Mouse (Mus musculus) intestine, postnatal 0 days (tissue): ENCODE measurements around the gene Man2a2. TPM values are rescaled to one million over a fixed set of nuclear protein-coding genes. Genes with fewer than 3 reads are reported as not detected.
A peak's percentile ranks its signal among the peaks of the same experiment; 100 is the strongest.

Source experiments
- ATAC-seq: fragments of 200-750 bp; cut with Nextera tagmentation; 2 replicates; pipeline ENCODE4 v1.8.0; 2017; ENCODE audit warnings: mild to moderate bottlenecking, moderate TSS enrichment, moderate library complexity
- H3K27ac ChIP-seq: fragments of 300-500 bp; sonication (generic); 2 replicates; pipeline ENCODE4 v1.5.1; 2014; ENCODE audit warnings: mild to moderate bottlenecking, low read depth, low read length, moderate library complexity
- H3K27me3 ChIP-seq: fragments of 300-500 bp; sonication (generic); replicated peaks from 2 replicates; pipeline ENCODE4 v1.6.1; 2014; ENCODE audit warnings: low read length, mixed read lengths; ENCODE audit not compliant: control insufficient read depth, insufficient read depth
- H3K36me3 ChIP-seq: fragments of 300-500 bp; sonication (generic); 2 replicates; pipeline ENCODE4 v1.6.1; 2014; ENCODE audit warnings: mild to moderate bottlenecking, moderate library complexity; ENCODE audit not compliant: control insufficient read depth, insufficient read depth
- H3K4me1 ChIP-seq: fragments of 300-500 bp; sonication (generic); replicated peaks from 2 replicates; pipeline ENCODE4 v1.6.1; 2014; ENCODE audit warnings: antibody characterized with exemption, low read length, mixed read lengths; ENCODE audit not compliant: control insufficient read depth, insufficient read depth
- H3K4me2 ChIP-seq: fragments of 300-500 bp; sonication (generic); replicated peaks from 2 replicates; pipeline ENCODE4 v1.6.1; 2014; ENCODE audit warnings: low read depth, mild to moderate bottlenecking, moderate library complexity
- H3K4me3 ChIP-seq: fragments of 300-500 bp; sonication (generic); 2 replicates; pipeline ENCODE4 v1.5.1; 2014; ENCODE audit warnings: low read depth, low read length
- H3K9ac ChIP-seq: fragments of 300-500 bp; sonication (generic); 2 replicates; pipeline ENCODE4 v1.6.1; 2014; ENCODE audit warnings: mild to moderate bottlenecking, low read depth, low read length
- H3K9me3 ChIP-seq: fragments of 300-500 bp; sonication (generic); 2 replicates; pipeline ENCODE4 v1.6.1; 2016; ENCODE audit warnings: mixed run types; ENCODE audit not compliant: control insufficient read depth
- CTCF ChIP-seq: sonication (generic); IDR thresholded peaks from 2 replicates; pipeline ENCODE4 v1.5.1; 2016; ENCODE audit warnings: low read depth, mild to moderate bottlenecking, control low read depth, antibody characterized with exemption, moderate library complexity
- WGBS: fragments of 180-500 bp; shearing (Covaris S2); extraction: QIAGEN DNeasy Blood & Tissue Kit; methylation state at CpG from one replicate; pipeline ENCODE4 v1.1.7; 2014; 5-methylcytosine and 5-hydroxymethylcytosine counted together
- polyA plus RNA-seq: library from polyadenylated mRNA; unstranded; fragments of >200 nt; fragmentation: Nextera tagmentation; extraction: Ambion mirVana; gene quantifications from 2 replicates; pipeline ENCODE4 v1.2.1, GENCODE M21; 2015

The Man2a2 gene
- polyA plus RNA-seq, 1 experiment from 2014 or later, result 4.8 TPM

DNA sequence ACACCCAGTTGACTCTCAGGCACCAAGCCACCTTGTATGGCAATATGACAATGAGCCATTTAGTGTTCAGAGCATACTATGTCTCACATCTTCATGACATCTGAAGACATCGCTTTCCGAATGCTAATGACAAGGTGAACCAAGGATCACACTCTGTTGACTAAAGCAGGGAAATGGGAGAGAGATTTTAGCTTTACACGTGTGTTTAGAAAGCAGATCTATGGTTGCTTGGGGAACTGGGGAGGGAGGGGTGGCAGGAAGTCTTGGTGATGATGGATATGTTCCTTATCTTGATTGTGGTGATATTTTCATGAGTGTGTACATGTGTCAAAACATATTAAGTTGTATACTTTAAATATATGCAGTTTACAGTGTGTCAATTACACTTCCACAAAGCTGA is 35.0 kb upstream of the Man2a2 start:
- H3K9ac ChIP-seq, result no peak overlapping the region
- no peak overlapping the region for H3K4me3 ChIP-seq
- no peaks in the 10 kb centered on the region for H3K9me3 ChIP-seq
- no peak overlapping the region for H3K27ac ChIP-seq
- H3K4me2 ChIP-seq, result no peak overlapping the region
- TF ChIP-seq CTCF, result no peak
- 87% methylated on average over 3 of the region's 3 CpGs for WGBS
- no peaks in the 10 kb centered on the region for H3K27me3 ChIP-seq
- H3K4me1 ChIP-seq, result peaks cover 2% of the 10 kb centered on the region; the same call in 1 of the 2 replicates
- ATAC-seq, result no peak
- no peaks in the 10 kb centered on the region for H3K36me3 ChIP-seq

DNA sequence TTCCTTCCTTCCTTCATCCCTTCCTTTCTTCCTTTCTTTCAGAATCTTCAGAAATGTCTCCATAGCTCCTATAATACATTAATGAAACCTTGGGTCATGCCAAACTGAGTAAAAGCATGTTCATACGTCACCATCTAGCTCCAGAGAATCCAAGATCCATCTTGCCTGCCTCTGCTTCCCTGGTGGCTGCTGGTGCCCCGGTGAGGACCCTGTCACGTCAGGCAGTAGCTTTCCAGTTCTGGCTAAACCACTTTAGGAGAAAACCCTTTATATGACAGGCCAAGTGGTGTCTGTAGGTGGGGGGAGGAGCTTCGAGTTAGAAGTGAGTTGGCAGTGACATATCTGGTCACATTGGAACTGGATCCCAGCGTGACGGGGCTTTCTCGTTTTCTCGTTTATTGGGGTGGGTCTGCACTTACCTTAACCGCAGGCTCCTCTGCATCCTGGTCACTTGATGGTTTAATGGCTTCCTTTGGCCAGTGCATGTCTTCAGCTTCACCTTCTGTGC is 34.1 kb upstream of the Man2a2 start, which contains the start of gene Furin:
Gene Furin (minus strand): TSS at position 249 of the 508 bp plus-strand sequence.
- no peak for TF ChIP-seq CTCF
- WGBS, result 65% methylated on average over 9 of the region's 9 CpGs

DNA sequence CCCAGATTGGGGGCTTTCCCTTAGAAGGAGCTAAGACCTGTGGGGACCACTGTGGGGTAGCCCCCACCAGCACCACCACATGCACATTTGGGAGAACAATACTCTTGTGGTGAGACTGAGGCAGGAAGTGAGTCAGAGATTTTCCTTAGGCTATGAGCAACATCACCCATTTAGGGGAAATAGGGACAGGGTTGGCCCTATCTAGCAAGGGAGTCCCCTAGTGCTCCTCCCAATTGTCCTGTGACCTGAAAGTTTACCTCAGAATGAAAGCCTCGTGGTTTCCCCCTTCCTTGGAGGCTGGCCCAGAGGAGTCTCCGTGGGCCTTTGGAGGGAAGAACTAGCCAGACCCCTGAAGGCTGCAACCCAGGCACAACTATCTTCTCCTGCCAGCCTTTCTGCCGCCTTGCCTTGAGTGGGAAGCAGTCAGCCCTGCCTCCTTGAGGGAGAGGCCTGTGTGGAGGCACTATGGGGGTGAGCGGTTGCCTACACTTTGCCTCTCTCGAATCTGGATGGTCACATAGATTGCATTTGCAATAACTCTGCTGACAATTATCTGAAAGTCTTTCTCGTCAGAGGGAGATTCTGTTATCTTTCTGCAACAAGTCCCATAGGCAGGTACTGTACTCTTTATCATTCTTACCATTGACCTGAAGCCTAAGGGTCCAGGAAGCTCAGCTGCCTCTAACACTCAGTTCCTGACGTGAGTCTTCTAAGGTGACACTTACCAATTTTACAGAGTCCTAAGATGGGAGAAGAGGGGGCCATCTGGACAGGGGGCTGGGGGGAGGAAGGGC is 33.1 kb upstream of the Man2a2 start:
- Histone ChIP-seq H3K27ac (no peak overlapping the region), H3K9me3 (no peaks in the 10 kb centered on the region), H3K4me1 (peaks cover 5% of the 10 kb centered on the region; the same call in 1 of the 2 replicates), H3K36me3 (no peaks in the 10 kb centered on the region), H3K4me2 (no peak overlapping the region), H3K9ac (no peak overlapping the region), H3K4me3 (no peak overlapping the region), H3K27me3 (no peaks in the 10 kb centered on the region)
- ATAC-seq, result no peak
- no peak for TF ChIP-seq CTCF
- WGBS, result 48% methylated on average over 7 of the region's 7 CpGs

More for the DNA sequence above, 34.1 kb upstream of the Man2a2 start, which contains the start of gene Furin:
- Histone ChIP-seq H3K4me2 (no peak within 1 kb of the TSS), H3K27ac (no peak within 1 kb of the TSS), H3K36me3 (no peaks in the 10 kb centered on the region), H3K27me3 (no peaks in the 10 kb centered on the region), H3K9me3 (no peaks in the 10 kb centered on the region), H3K4me3 (no peak within 1 kb of the TSS), H3K9ac (no peak within 1 kb of the TSS), H3K4me1 (peaks cover 5% of the 10 kb centered on the region; the same call in 1 of the 2 replicates)
- ATAC-seq, result no peak

DNA sequence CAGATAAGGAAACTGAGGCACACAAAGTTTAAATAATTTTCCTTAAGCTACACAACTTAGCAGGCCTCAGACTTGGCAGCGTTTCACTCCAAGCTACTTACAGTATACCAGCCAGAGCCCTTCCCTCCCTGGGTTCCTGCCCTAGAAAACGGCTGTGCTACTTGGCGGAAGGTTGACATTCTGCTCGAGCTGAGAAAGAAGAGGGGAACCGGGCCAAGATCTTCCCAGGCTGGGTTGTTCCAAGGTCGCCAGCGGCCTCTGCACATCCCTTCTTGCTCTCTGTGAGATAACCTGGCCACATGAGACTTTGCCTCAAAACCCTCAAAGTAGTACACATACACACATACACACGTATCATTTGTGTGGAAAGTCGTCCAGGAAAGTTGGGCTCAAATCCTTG is 32.4 kb upstream of the Man2a2 start:
- 0 out of 2 replicates have a peak overlapping the region, but pooled peaks have one; percentile 99 for H3K27ac ChIP-seq
- no peaks in the 10 kb centered on the region for H3K36me3 ChIP-seq
- TF ChIP-seq CTCF, result no peak
- H3K9me3 ChIP-seq, result no peaks in the 10 kb centered on the region
- H3K9ac ChIP-seq, result peak overlapping the region; percentile 100; the same call in 1 of the 2 replicates
- peak overlapping the region; percentile 90; the same call in 1 of the 2 replicates for H3K4me3 ChIP-seq
- peaks cover 5% of the 10 kb centered on the region; the same call in 1 of the 2 replicates for H3K4me1 ChIP-seq
- WGBS, result 46% methylated on average over 9 of the region's 9 CpGs
- ATAC-seq, result no peak
- H3K27me3 ChIP-seq, result no peaks in the 10 kb centered on the region
- H3K4me2 ChIP-seq, result peak overlapping the region; percentile 89; the same call in 1 of the 2 replicates

DNA sequence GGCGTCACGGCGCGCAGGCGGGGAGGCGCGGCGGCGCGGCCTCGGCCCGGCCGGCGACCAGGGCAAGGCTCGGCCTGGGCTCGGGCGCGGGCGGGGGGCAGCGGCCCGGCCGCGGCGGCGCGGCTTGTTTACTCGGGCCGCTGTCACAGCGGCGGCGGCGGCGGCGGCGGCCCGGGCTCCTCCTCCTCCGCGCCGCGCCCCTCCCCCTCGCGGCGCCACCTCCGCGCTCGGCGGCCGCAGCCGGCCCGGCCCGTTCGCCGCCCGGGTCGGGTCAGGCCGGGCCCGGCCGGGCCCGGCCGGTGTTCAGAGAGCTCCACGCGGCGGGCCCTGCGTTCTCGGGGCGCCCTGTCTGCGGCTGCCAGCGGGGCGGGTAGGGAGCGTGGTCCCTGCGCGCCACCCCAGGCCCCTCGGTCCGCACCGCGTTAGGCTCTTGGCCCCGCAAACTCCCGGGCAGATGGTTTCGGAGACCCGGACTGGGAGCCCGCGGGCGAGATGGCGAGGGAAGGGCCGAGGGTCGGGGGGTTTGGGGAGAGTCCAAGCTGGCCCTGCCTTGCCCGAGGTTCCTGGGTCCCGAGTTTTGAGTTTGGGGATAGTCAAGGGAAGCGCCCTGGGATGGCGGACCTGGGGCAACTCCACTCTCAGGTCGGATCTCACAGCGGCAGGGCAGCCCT is 31.6 kb upstream of the Man2a2 start:
- peak overlapping the region; percentile 90 for H3K4me3 ChIP-seq
- 1% methylated on average over 65 of the region's 92 CpGs for WGBS
- TF ChIP-seq CTCF, result no peak

More for the DNA sequence above, 31.6 kb upstream of the Man2a2 start:
- peak; percentile 67 for ATAC-seq
- peaks cover 6% of the 10 kb centered on the region; the same call in 1 of the 2 replicates for H3K36me3 ChIP-seq
- H3K4me2 ChIP-seq, result peak overlapping the region; percentile 89
- peak overlapping the region; percentile 99 for H3K27ac ChIP-seq
- H3K9me3 ChIP-seq, result no peaks in the 10 kb centered on the region
- H3K4me1 ChIP-seq, result peaks cover 5% of the 10 kb centered on the region; the same call in 1 of the 2 replicates
- H3K9ac ChIP-seq, result peak overlapping the region; percentile 100
- H3K27me3 ChIP-seq, result no peaks in the 10 kb centered on the region
